Mouse (Mus musculus) ES-E14 (cell line): Measurements from ENCODE around the gene Ntrk2. TPM values are rescaled to one million over a fixed set of nuclear protein-coding genes. Genes with fewer than 3 reads are reported as not detected.
A peak's percentile ranks its signal among the peaks of the same experiment; 100 is the strongest.

Source experiments
- DNase-seq: peaks from one replicate; pipeline ENCODE4 v3.0.0-alpha.2; 2013; ENCODE audit warnings: low read depth, low spot score
- H3K27ac ChIP-seq: 2 replicates; pipeline ENCODE4 v1.5.1; 2012; ENCODE audit warnings: low read depth, mild to moderate bottlenecking, low read length, moderate library complexity, mixed read lengths; ENCODE audit not compliant: poor library complexity, insufficient read depth, severe bottlenecking
- H3K36me3 ChIP-seq: 2 replicates; pipeline ENCODE4 v1.6.1; 2012; ENCODE audit warnings: mild to moderate bottlenecking, low read length, moderate library complexity, mixed read lengths; ENCODE audit not compliant: control insufficient read depth, poor library complexity, insufficient read depth, severe bottlenecking
- H3K4me1 ChIP-seq, 2 experiments: fragments of 150-350 bp in 1 of 2; sonication (generic) in 1 of 2; 2 replicates each; pipeline ENCODE4 v1.6.1; 2012; ENCODE audit warnings: low read length in 2 of 2, mild to moderate bottlenecking in 1 of 2, mixed read lengths in 1 of 2; ENCODE audit not compliant: control insufficient read depth in 2 of 2, insufficient read depth in 2 of 2, poor library complexity in 1 of 2
- H3K4me3 ChIP-seq, 2 experiments: fragments of 150-350 bp in 1 of 2; sonication (generic) in 1 of 2; 2 replicates each; pipeline ENCODE4 v1.5.1; 2012; ENCODE audit warnings: low read length in 2 of 2, low read depth in 1 of 2, mild to moderate bottlenecking in 1 of 2, mixed read lengths in 1 of 2; ENCODE audit not compliant: insufficient read depth in 1 of 2, poor library complexity in 1 of 2, severe bottlenecking in 1 of 2
- H3K9ac ChIP-seq: 2 replicates; pipeline ENCODE4 v1.6.1; 2012; ENCODE audit warnings: low read depth, mild to moderate bottlenecking, low read length, mixed read lengths; ENCODE audit not compliant: poor library complexity, insufficient read depth, severe bottlenecking
- H3K9me3 ChIP-seq: fragments of 150-350 bp; sonication (generic); 2 replicates; pipeline ENCODE4 v1.6.1; 2012; ENCODE audit warnings: low read depth, mild to moderate bottlenecking, low read length; ENCODE audit not compliant: control insufficient read depth, insufficient read depth
- CHD2 ChIP-seq: IDR thresholded peaks from 2 replicates; pipeline ENCODE4 v1.6.1; 2014; ENCODE audit warnings: mild to moderate bottlenecking, low read depth, low read length, inconsistent platforms
- HCFC1 ChIP-seq: IDR thresholded peaks from 2 replicates; pipeline ENCODE4 v1.6.1; 2012; ENCODE audit warnings: low read length, inconsistent platforms, borderline replicate concordance; ENCODE audit not compliant: insufficient read depth
- MAFK ChIP-seq: IDR thresholded peaks from 2 replicates; pipeline ENCODE4 v1.6.1; 2014; ENCODE audit warnings: mild to moderate bottlenecking, low read depth, low read length, inconsistent platforms; ENCODE audit not compliant: insufficient read depth
- ZC3H11A ChIP-seq: IDR thresholded peaks from 2 replicates; pipeline ENCODE4 v1.6.1; 2012; ENCODE audit warnings: low read depth, mild to moderate bottlenecking, inconsistent platforms, low read length, borderline replicate concordance
- ZNF384 ChIP-seq: IDR thresholded peaks from 2 replicates; pipeline ENCODE4 v1.6.1; 2012; ENCODE audit warnings: low read depth, low read length, inconsistent platforms
- in situ Hi-C, 2 experiments: fragments of 600-800 bp; cut with MboI; formaldehyde crosslinking; loops; one replicate each; pipeline ENCODE4 v1.15.1; 2025; ENCODE audit warnings: low sequenced_read_pairs in 2 of 2, inconsistent platforms in 1 of 2; ENCODE audit not compliant: unreplicated experiment in 2 of 2
- total RNA-seq: library from RNA; depleted of rRNA; stranded (reverse); fragments of 300-350 nt; gene quantifications from 2 replicates; pipeline ENCODE4 v1.2.3, GENCODE M21; 2012

Ntrk2 gene
- total RNA-seq, 1 experiment, result 5.0 TPM

DNA sequence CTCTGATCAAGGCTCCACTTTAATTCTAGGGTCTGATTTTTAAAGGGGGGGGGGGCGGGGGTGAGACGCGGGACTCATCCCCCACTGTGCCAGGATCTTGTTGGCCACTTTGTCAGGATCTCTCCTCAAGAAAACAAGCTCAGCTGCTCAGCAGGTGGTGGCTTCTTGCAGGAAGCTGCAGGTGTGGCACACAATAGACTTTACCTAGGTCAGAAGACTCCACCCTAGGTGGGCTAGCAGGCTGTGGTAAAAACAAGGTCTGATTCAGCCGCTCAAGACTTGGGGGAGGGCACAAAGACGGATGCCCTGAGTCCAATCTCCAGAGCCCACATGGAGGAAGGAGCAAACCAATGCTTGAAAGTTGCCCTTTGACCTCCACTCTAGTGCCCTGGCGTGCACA, 148.4 kb downstream of the Ntrk2 start:
- Histone ChIP-seq H3K27ac (peak overlapping the region; percentile 77), H3K9ac (no peak overlapping the region), H3K4me3 (no peak overlapping the region), H3K36me3 (no peaks in the 10 kb centered on the region), H3K4me1 (peaks cover 13 to 25% of the 10 kb centered on the region in 2 experiments), H3K9me3 (no peaks in the 10 kb centered on the region)
- in situ Hi-C loops, result no loop called here
- no peak for TF ChIP-seq ZNF384
- no peak for TF ChIP-seq CHD2
- no peak for TF ChIP-seq MAFK
- TF ChIP-seq HCFC1, result no peak
- no peak for TF ChIP-seq ZC3H11A
- peak; percentile 40 for DNase-seq

DNA sequence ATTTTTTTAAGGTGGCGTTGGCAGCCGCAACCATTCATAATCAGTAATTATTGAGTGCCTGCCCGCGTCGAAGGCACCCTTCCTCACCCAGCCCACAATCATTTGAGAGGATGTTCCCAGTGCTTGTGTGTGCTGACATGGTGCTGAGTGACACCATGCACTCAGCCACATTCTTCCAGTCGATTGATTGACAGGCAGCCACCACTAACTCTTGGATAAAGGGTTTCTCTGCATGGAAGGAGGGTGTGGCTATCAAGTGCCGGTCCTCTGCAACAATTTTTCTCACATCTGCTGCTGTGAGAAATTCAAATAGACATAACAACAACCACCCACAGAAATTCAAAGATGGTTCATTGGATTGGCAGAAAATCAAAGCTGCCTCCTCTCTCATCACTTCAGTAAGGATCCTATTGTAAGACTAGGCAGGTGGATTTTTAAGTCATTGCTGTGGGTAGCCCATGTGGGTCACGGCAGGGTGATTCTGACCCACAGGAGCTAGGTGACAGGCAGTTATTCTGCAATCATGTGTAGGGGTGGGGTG, 148.9 kb downstream of the Ntrk2 start:
- Histone ChIP-seq H3K27ac (peak overlapping the region; percentile 70), H3K4me1 (peaks cover 13 to 25% of the 10 kb centered on the region in 2 experiments)

DNA sequence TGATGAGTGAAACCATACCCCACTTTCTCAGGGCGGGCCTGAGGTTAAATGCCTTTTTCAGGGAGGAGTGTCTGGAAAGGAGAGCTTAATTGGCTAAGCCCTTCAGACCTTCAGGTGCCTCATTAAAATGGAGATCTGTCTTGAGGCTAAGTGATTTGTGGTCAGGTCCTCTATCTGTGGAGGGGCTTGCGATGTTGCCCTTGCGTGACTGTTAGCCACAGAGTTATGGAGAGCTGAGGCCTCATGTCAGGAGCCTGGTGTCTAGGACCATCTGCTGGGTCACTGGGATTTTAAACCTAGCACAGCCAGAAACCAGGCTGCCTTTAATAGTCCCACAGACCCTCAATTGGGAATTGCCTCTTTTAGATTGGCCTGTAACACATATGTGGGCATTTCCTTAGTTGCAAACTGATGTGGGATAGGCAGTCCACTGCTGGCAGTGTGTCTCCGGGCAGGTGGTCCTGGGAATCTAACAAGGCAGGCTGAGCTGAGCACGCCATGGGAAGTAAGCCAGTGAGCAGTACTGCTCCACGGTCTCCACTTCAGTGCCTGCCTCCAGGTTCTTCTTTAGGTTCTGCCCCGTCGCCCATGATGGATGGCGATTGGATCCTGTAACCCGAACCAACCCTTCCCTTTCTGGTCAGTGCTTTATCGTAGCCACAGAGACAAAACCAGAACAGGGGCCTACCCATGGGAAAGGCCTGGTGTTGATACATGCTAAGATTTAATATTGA, 152.0 kb downstream of the Ntrk2 start:
- no peak overlapping the region for H3K27ac ChIP-seq

More for the DNA sequence above, 148.9 kb downstream of the Ntrk2 start:
- Histone ChIP-seq H3K4me3 (no peak overlapping the region), H3K36me3 (no peaks in the 10 kb centered on the region), H3K9ac (no peak overlapping the region), H3K9me3 (no peaks in the 10 kb centered on the region)
- no peak for TF ChIP-seq HCFC1
- TF ChIP-seq MAFK, result no peak
- TF ChIP-seq CHD2, result no peak
- no peak for TF ChIP-seq ZNF384
- no peak for TF ChIP-seq ZC3H11A
- no peak for DNase-seq
- in situ Hi-C loops, result no loop called here

DNA sequence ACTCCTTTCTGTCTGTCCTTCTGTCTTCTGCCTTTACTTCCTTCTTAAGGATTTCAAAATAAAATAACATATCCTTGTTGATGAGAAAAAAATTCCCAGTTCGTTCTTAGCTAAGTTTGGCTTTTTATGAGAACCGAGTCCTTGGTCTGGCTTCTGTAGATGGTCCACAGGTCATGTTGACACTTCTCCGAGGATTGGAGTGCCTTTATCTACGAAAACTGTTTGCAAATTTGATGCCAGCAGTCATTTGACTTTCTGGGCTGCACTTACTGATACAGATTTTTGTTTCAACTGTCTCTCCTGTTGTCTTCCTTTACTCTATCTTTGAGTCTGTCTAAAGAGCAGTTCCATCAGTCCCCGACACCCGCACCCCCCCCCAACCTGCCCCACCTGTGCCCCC, 154.0 kb downstream of the Ntrk2 start:
- Histone ChIP-seq H3K4me1 (peaks cover 6 to 18% of the 10 kb centered on the region in 2 experiments; a peak in 2 of 4 replicates), H3K4me3 (no peak overlapping the region), H3K27ac (no peak overlapping the region), H3K9me3 (no peaks in the 10 kb centered on the region), H3K36me3 (no peaks in the 10 kb centered on the region), H3K9ac (no peak overlapping the region)
- DNase-seq, result no peak
- TF ChIP-seq HCFC1, result no peak
- TF ChIP-seq CHD2, result no peak
- TF ChIP-seq ZNF384, result no peak
- no peak for TF ChIP-seq ZC3H11A
- no peak for TF ChIP-seq MAFK
- in situ Hi-C loops, result no loop called here

More for the DNA sequence above, 152.0 kb downstream of the Ntrk2 start:
- Histone ChIP-seq H3K9ac (no peak overlapping the region), H3K4me1 (peaks cover 10 to 24% of the 10 kb centered on the region in 2 experiments), H3K4me3 (no peak overlapping the region), H3K9me3 (no peaks in the 10 kb centered on the region), H3K36me3 (no peaks in the 10 kb centered on the region)
- no peak for DNase-seq
- TF ChIP-seq CHD2, result no peak
- in situ Hi-C loops, result no loop called here
